ENCODE assay signal across 1 mouse cellular context in the genomic region with DNA sequence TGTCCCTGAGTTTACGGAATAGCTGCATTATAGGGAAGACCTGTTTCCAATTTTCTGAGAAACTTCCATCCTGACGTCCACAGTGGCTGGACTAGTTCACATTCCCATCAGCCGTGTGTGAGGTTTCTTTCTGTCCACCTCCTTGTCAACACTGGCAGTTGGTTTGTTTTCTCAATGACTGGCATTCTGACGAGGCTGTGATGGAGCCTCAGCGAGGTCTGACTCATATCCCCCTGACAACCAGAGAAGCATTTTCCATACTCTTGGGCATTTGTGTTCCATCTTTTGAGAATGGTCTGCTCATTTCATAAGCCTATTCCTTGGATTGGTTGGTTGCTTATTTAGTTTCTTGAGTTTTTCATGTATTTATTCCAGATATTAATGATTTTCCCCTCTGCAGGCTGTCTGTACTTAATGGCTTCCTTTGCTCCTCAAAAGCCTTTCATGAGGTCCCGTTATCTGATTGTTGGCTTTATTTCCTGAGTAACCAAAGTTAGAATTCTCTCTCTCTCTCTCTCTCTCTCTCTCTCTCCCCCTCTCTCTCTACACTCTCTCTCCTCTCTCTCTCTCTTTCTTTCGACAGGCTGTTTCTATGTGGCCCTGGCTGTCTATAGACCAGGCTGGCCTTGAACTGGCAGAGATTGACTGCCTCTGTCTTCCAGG.
TF ChIP-seq lines count a peak whose summit lies in the region.

No protein-coding gene starts in this region.

TF ChIP-seq in C2C12, 6 proteins besides CTCF, POLR2A, EP300 and RAD21 (continued from another document):
- TF ChIP-seq FOSL1 (IDR thresholded peaks at IDR 0.05; ENCODE audit: insufficient read depth, low read length, poor library complexity, severe bottlenecking) (peak; percentile 61), CEBPB (IDR thresholded peaks at IDR 0.05; ENCODE audit: low read depth) (no peak), MAX (IDR thresholded peaks at IDR 0.05) (no peak), USF1 (IDR thresholded peaks at IDR 0.05; ENCODE audit: low read depth) (no peak)
